ENCODE assay signal across 7 mouse cellular contexts in genomic region chr12:95695834-95696521, GRCm38 (mm10). TPM values are rescaled to one million over a fixed set of nuclear protein-coding genes. Genes with fewer than 3 reads are reported as not detected.
A peak's percentile ranks its signal among the peaks of the same experiment; 100 is the strongest.
DNase-seq lines count a peak whose midpoint lies in the region; ATAC-seq lines count a peak whose summit lies in the region.

No protein-coding gene starts in this region.

- no peak for ATAC-seq in lung, embryonic 15.5 days (ENCODE audit: borderline replicate concordance, extremely low read depth, low FRiP score, low TSS enrichment)
- ATAC-seq in embryonic facial prominence, embryonic 14.5 days (ENCODE audit: low read depth), result peak; percentile 3; the same call in 1 of the 2 replicates
- 0 out of 2 replicates have a peak, but pooled peaks have one; percentile 13 for ATAC-seq in intestine, embryonic 15.5 days
- ATAC-seq in neural tube, embryonic 13.5 days (ENCODE audit: low read depth), result peak; percentile 19

- WGBS in lung, embryonic 15.5 days, result under 1% methylated on average over 26 of the region's 28 CpGs
- WGBS in embryonic facial prominence, embryonic 14.5 days, result 0% methylated on average over 24 of the region's 28 CpGs
- under 1% methylated on average over 28 of the region's 28 CpGs for WGBS in intestine, embryonic 15.5 days
- 1% methylated on average over 28 of the region's 28 CpGs for WGBS in neural tube, embryonic 13.5 days

- H3K4me2 ChIP-seq in lung, embryonic 15.5 days, result peak overlapping the region; percentile 77
- H3K4me2 ChIP-seq in embryonic facial prominence, embryonic 14.5 days (ENCODE audit: low read depth, low read length), result peak overlapping the region; percentile 87
- peak overlapping the region; percentile 84 for H3K4me2 ChIP-seq in intestine, embryonic 15.5 days (replicated peaks)
- H3K4me2 ChIP-seq in neural tube, embryonic 13.5 days, result peak overlapping the region; percentile 75

- no peaks in the 10 kb centered on the region for H3K9me3 ChIP-seq in lung, embryonic 15.5 days
- no peaks in the 10 kb centered on the region for H3K9me3 ChIP-seq in embryonic facial prominence, embryonic 14.5 days (ENCODE audit: control insufficient read depth, low read length)
- H3K9me3 ChIP-seq in intestine, embryonic 15.5 days, result no peaks in the 10 kb centered on the region
- no peaks in the 10 kb centered on the region for H3K9me3 ChIP-seq in neural tube, embryonic 13.5 days

- H3K4me3 ChIP-seq in lung, embryonic 15.5 days, result peak overlapping the region; percentile 68
- H3K4me3 ChIP-seq in embryonic facial prominence, embryonic 14.5 days (ENCODE audit: low read depth, low read length), result peak overlapping the region; percentile 82
- H3K4me3 ChIP-seq in intestine, embryonic 15.5 days (replicated peaks), result peak overlapping the region; percentile 62
- H3K4me3 ChIP-seq in neural tube, embryonic 13.5 days, result peak overlapping the region; percentile 72

- DNase-seq in lung, postnatal 14 days, result no peak
- no peak for DNase-seq in embryonic facial prominence, embryonic 14.5 days (ENCODE audit: low spot score)
- DNase-seq in yolk sac, embryonic 10.5 days (ENCODE audit: low spot score), result no peak
- no peak for DNase-seq in frontal cortex, postnatal 25 days (ENCODE audit: low spot score in 2 of 2)

- peaks cover 23% of the 10 kb centered on the region; the same call in 1 of the 2 replicates for H3K27me3 ChIP-seq in lung, embryonic 15.5 days
- no peaks in the 10 kb centered on the region; the same call in 1 of the 2 replicates for H3K27me3 ChIP-seq in embryonic facial prominence, embryonic 14.5 days (replicated peaks; ENCODE audit: control insufficient read depth, insufficient read depth, low read length)
- H3K27me3 ChIP-seq in intestine, embryonic 15.5 days (replicated peaks), result peaks cover 11% of the 10 kb centered on the region; the same call in 1 of the 2 replicates
- peaks cover 26% of the 10 kb centered on the region for H3K27me3 ChIP-seq in neural tube, embryonic 13.5 days

- peak overlapping the region; percentile 92 for H3K27ac ChIP-seq in lung, embryonic 15.5 days
- peak overlapping the region; percentile 92 for H3K27ac ChIP-seq in embryonic facial prominence, embryonic 14.5 days (replicated peaks; ENCODE audit: low read depth, low read length)
- peak overlapping the region; percentile 80 for H3K27ac ChIP-seq in intestine, embryonic 15.5 days
- H3K27ac ChIP-seq in neural tube, embryonic 13.5 days (replicated peaks), result peak overlapping the region; percentile 94

- no peaks in the 10 kb centered on the region for H3K36me3 ChIP-seq in lung, embryonic 15.5 days
- H3K36me3 ChIP-seq in embryonic facial prominence, embryonic 14.5 days (ENCODE audit: control insufficient read depth, insufficient read depth, low read length), result peaks cover 5% of the 10 kb centered on the region; the same call in 1 of the 2 replicates
- no peaks in the 10 kb centered on the region for H3K36me3 ChIP-seq in intestine, embryonic 15.5 days
- no peaks in the 10 kb centered on the region for H3K36me3 ChIP-seq in neural tube, embryonic 13.5 days

- peak overlapping the region; percentile 71 for H3K9ac ChIP-seq in lung, embryonic 15.5 days
- H3K9ac ChIP-seq in embryonic facial prominence, embryonic 14.5 days (ENCODE audit: low read depth, low read length), result peak overlapping the region; percentile 91
- peak overlapping the region; percentile 67 for H3K9ac ChIP-seq in intestine, embryonic 15.5 days
- H3K9ac ChIP-seq in neural tube, embryonic 13.5 days, result peak overlapping the region; percentile 93

- peaks cover 48% of the 10 kb centered on the region for H3K4me1 ChIP-seq in lung, embryonic 15.5 days
- peaks cover 11% of the 10 kb centered on the region for H3K4me1 ChIP-seq in embryonic facial prominence, embryonic 14.5 days (ENCODE audit: control insufficient read depth, insufficient read depth, low read length)
- H3K4me1 ChIP-seq in intestine, embryonic 15.5 days (replicated peaks), result peaks cover 16% of the 10 kb centered on the region
- H3K4me1 ChIP-seq in neural tube, embryonic 13.5 days (replicated peaks), result peaks cover 65% of the 10 kb centered on the region

RNA-seq across cellular contexts. Expression of gene Flrt2, which starts 4.0 kb away (rescaled TPM):
- polyA plus RNA-seq in lung, embryonic 15.5 days (2015; fragmentation: Nextera tagmentation; extraction: Ambion mirVana), result 14.2 and 14.6 TPM in 2 replicates
- polyA plus RNA-seq in embryonic facial prominence, embryonic 14.5 days (2014; fragmentation: Nextera tagmentation; extraction: Ambion mirVana), result 42.9 and 46.4 TPM in 2 replicates
- 17.5 and 19.5 TPM in 2 replicates for polyA plus RNA-seq in intestine, embryonic 15.5 days (2015; fragmentation: Nextera tagmentation; extraction: Ambion mirVana)
- 24.0 and 29.0 TPM in 2 replicates for polyA plus RNA-seq in neural tube, embryonic 13.5 days (2015; fragmentation: Nextera tagmentation; extraction: Ambion mirVana)
